Mouse (Mus musculus): ENCODE measurements around the gene Cnnm4.

- no peak for TF ChIP-seq POLR2A (IDR thresholded peaks at IDR 0.05; ENCODE audit: low read depth, low read length)
- no peak for TF ChIP-seq ZKSCAN1 (IDR thresholded peaks at IDR 0.05; ENCODE audit: borderline replicate concordance, low read depth, low read length)
- TF ChIP-seq EP300 (IDR thresholded peaks at IDR 0.05; ENCODE audit: low read length), result no peak
- TF ChIP-seq MAZ (IDR thresholded peaks at IDR 0.05; ENCODE audit: low read depth, low read length), result no peak
Observed at GRCm38 (mm10) chr1:36542925-36543324, 71.5 kb downstream of the Cnnm4 start.
